Mouse (Mus musculus) thymus, adult 2 months (tissue): Measurements from ENCODE around the gene Ppm1n.

ENCODE experiments used
- CTCF ChIP-seq: fragments of 200-500 bp; IDR thresholded peaks from 2 replicates; pipeline ENCODE4 v1.5.1; 2012; ENCODE audit warnings: mild to moderate bottlenecking, control low read depth, low read length, moderate library complexity, borderline replicate concordance; ENCODE audit not compliant: control insufficient read depth, poor library complexity, insufficient read depth; ENCODE audit errors: extremely low read depth
- POLR2A ChIP-seq: fragments of 200-500 bp; IDR thresholded peaks from 2 replicates; pipeline ENCODE4 v1.6.1; 2012; ENCODE audit warnings: mild to moderate bottlenecking, low read length, control low read depth, moderate library complexity; ENCODE audit not compliant: control insufficient read depth, poor library complexity, insufficient read depth; ENCODE audit errors: extremely low read depth

DNA sequence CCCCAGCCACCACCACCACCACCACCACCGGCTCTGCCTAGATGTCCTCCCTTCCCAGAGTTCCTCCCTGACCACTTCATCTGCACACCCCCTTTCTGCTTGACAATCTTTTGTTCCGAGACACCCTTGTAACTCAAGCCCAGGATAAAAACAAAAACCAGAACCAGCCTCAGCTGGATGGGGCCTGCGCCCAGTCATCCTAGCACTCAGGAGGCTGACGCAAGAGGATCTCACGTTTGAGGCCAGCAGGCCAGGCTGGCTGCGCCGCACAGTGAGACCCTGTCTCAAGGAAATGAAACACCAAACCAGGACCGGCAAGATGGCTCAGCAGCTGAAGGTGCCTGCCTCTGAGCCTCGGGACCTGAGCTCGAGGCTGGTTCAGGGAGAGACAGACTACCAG is 12.8 kb downstream of the Ppm1n start:
- TF ChIP-seq CTCF (no peak), POLR2A (no peak)
